9 mouse cellular contexts compared by ENCODE assay signal in genomic region chrX:93288339-93288738, GRCm38 (mm10). TPM values are rescaled to one million over a fixed set of nuclear protein-coding genes. Genes with fewer than 3 reads are reported as not detected.
DNase-seq lines count a peak whose midpoint lies in the region; ATAC-seq and TF ChIP-seq lines count a peak whose summit lies in the region.
"Had no signal": no experiment of that assay in that cellular context is flagged by ENCODE, and none has a peak within 500 bp of the region (broad histone marks: within the 10 kb centered on the region; RNA-seq: fewer than 3 reads in every experiment).

No protein-coding gene starts in this region.

- no peaks in the 10 kb centered on the region for H3K9me3 ChIP-seq in hindbrain, embryonic 14.5 days (ENCODE audit: control insufficient read depth, low read length)
- no peaks in the 10 kb centered on the region; the same call in 1 of the 2 replicates for H3K9me3 ChIP-seq in midbrain, embryonic 16.5 days (replicated peaks; ENCODE audit: control insufficient read depth, low read length, poor library complexity, severe bottlenecking)

- H3K9ac ChIP-seq in hindbrain, embryonic 14.5 days = no peak overlapping the region
- peak overlapping the region; percentile 38; the same call in 1 of the 2 replicates for H3K9ac ChIP-seq in midbrain, embryonic 16.5 days (ENCODE audit: low read depth, low read length)

- no peak for ATAC-seq in hindbrain, embryonic 14.5 days (ENCODE audit: low FRiP score)
- no peak for ATAC-seq in midbrain, embryonic 16.5 days
- no peak for ATAC-seq in cerebellum, adult (ENCODE audit: insufficient number of reproducible peaks, low FRiP score, low TSS enrichment)

- 0 out of 2 replicates have a peak, but pooled peaks cover 2% of the 10 kb centered on the region for H3K4me1 ChIP-seq in kidney, adult 2 months (ENCODE audit: control insufficient read depth, insufficient read depth, low read length)
- H3K4me1 ChIP-seq in hindbrain, embryonic 14.5 days (replicated peaks; ENCODE audit: control insufficient read depth, insufficient read depth, low read length) = no peaks in the 10 kb centered on the region; the same call in 1 of the 2 replicates
- peaks cover 4% of the 10 kb centered on the region; the same call in 1 of the 2 replicates for H3K4me1 ChIP-seq in midbrain, embryonic 16.5 days (ENCODE audit: control insufficient read depth, insufficient read depth, low read length)

- no peaks in the 10 kb centered on the region for H3K36me3 ChIP-seq in kidney, adult 2 months (ENCODE audit: control insufficient read depth, insufficient read depth, low read length)
- H3K36me3 ChIP-seq in hindbrain, embryonic 14.5 days (replicated peaks; ENCODE audit: control insufficient read depth, insufficient read depth) = no peaks in the 10 kb centered on the region
- no peaks in the 10 kb centered on the region for H3K36me3 ChIP-seq in midbrain, embryonic 16.5 days (ENCODE audit: control insufficient read depth, insufficient read depth, low read length)

- TF ChIP-seq CTCF in kidney, adult 2 months (conservative IDR thresholded peaks at IDR 0.05; ENCODE audit: insufficient read depth, insufficient read length, low read depth, low read length) = no peak
- TF ChIP-seq CTCF in brain, embryonic 14.5 days (IDR thresholded peaks at IDR 0.05; ENCODE audit: borderline replicate concordance, extremely low read depth, insufficient read depth, insufficient read length) = no peak

- peaks cover 11% of the 10 kb centered on the region for H3K27me3 ChIP-seq in kidney, adult 2 months (replicated peaks; ENCODE audit: control insufficient read depth, insufficient read depth, low read length)
- peaks cover 71% of the 10 kb centered on the region for H3K27me3 ChIP-seq in hindbrain, embryonic 14.5 days (ENCODE audit: control insufficient read depth, insufficient read depth, low read length)
- H3K27me3 ChIP-seq in midbrain, embryonic 16.5 days (ENCODE audit: control insufficient read depth, insufficient read depth, low read depth, low read length) = peaks cover 13% of the 10 kb centered on the region

- 0 out of 2 replicates have a peak overlapping the region, but pooled peaks have one; percentile 19 for H3K4me3 ChIP-seq in kidney, adult 2 months (ENCODE audit: insufficient read depth, low read depth, low read length)
- peak overlapping the region; percentile 29 for H3K4me3 ChIP-seq in hindbrain, embryonic 14.5 days (replicated peaks; ENCODE audit: low read length)
- H3K4me3 ChIP-seq in midbrain, embryonic 16.5 days (ENCODE audit: low read depth, low read length) = peak overlapping the region; percentile 36

- no peak for DNase-seq in kidney, adult 2 months
- no peak for DNase-seq in kidney, adult 11 months
- peak; percentile 44 for DNase-seq in brain, embryonic 14.5 days (ENCODE audit: low read depth)
- DNase-seq in hindbrain, embryonic 14.5 days (ENCODE audit: low spot score) = no peak
- DNase-seq in left cerebral cortex, adult 9 months (ENCODE audit: low spot score in 2 of 2) = no peak
- DNase-seq in right cerebral cortex, postnatal 4 days = no peak
- DNase-seq: right cerebral cortex, adult 18-20 months had no signal

- no peak for TF ChIP-seq POLR2A in kidney, adult 2 months (IDR thresholded peaks at IDR 0.05; ENCODE audit: low read depth, low read length)
- no peak for TF ChIP-seq POLR2A in brain, embryonic 14.5 days (IDR thresholded peaks at IDR 0.05; ENCODE audit: borderline replicate concordance, extremely low read depth, insufficient read depth, insufficient read length, poor library complexity, severe bottlenecking)

- peak overlapping the region; percentile 55 for H3K4me2 ChIP-seq in hindbrain, embryonic 14.5 days (replicated peaks)
- peak overlapping the region; percentile 58 for H3K4me2 ChIP-seq in midbrain, embryonic 16.5 days (ENCODE audit: low read length)

- H3K27ac ChIP-seq in kidney, adult 2 months (ENCODE audit: insufficient read depth, low read depth, low read length) = no peak overlapping the region
- H3K27ac ChIP-seq in hindbrain, embryonic 14.5 days = no peak overlapping the region
- no peak overlapping the region for H3K27ac ChIP-seq in midbrain, embryonic 16.5 days (ENCODE audit: low read length)

- 3% methylated on average over 16 of the region's 37 CpGs for WGBS in kidney, adult 2 months
- WGBS in hindbrain, embryonic 14.5 days = 11% methylated on average over 11 of the region's 37 CpGs
- WGBS in midbrain, embryonic 16.5 days = 22% methylated on average over 12 of the region's 37 CpGs

RNA-seq across cellular contexts. Expression of gene Arx, which starts 2.1 kb away (rescaled TPM):
- 0.08 TPM in 1 of 2 replicates, not detected in the other for polyA plus RNA-seq in kidney, adult 2 months (2012; rRNA removed)
- polyA plus RNA-seq in brain, embryonic 14.5 days (2012; rRNA removed) = 47.6 and 100 TPM in 2 replicates
- 1.3 and 1.5 TPM in 2 replicates for polyA plus RNA-seq in hindbrain, embryonic 14.5 days (2014; fragmentation: Nextera tagmentation; extraction: Ambion mirVana)
- polyA plus RNA-seq in midbrain, embryonic 16.5 days (2015; fragmentation: Nextera tagmentation; extraction: Ambion mirVana) = 3.7 and 8.5 TPM in 2 replicates
